Mouse (Mus musculus) MEL (cell line): ENCODE results near the gene Zfp146. TPM values are rescaled to one million over a fixed set of nuclear protein-coding genes. Genes with fewer than 3 reads are reported as not detected.
A peak's percentile ranks its signal among the peaks of the same experiment; 100 is the strongest.

Source experiments
- DNase-seq: peaks from one replicate; pipeline ENCODE4 v3.0.0; 2011; ENCODE audit warnings: low read depth, low spot score
- H3K27ac ChIP-seq: 2 replicates; pipeline ENCODE4 v1.5.1; 2012; ENCODE audit warnings: low read depth, mild to moderate bottlenecking, control low read depth, low read length, moderate library complexity; ENCODE audit not compliant: control insufficient read depth
- H3K27me3 ChIP-seq, 2 experiments: fragments of 150-350 bp in 1 of 2; sonication (generic) in 1 of 2; 2 replicates each; pipeline ENCODE4 v1.6.1; 2012; ENCODE audit warnings: low read length in 2 of 2, mild to moderate bottlenecking in 2 of 2, improper control_type of control experiment in 1 of 2, moderate library complexity in 1 of 2; ENCODE audit not compliant: insufficient read depth in 2 of 2, control insufficient read depth in 1 of 2
- H3K36me3 ChIP-seq, 2 experiments: 2 replicates each; pipeline ENCODE4 v1.6.1; 2012 to 2014; ENCODE audit warnings: low read length in 2 of 2, improper control_type of control experiment in 1 of 2, inconsistent platforms in 1 of 2, mild to moderate bottlenecking in 1 of 2; ENCODE audit not compliant: insufficient read depth in 2 of 2, control insufficient read depth in 1 of 2
- H3K4me1 ChIP-seq, 2 experiments: fragments of 150-350 bp in 1 of 2; sonication (generic) in 1 of 2; 2 replicates each; pipeline ENCODE4 v1.6.1; 2012; ENCODE audit warnings: low read length in 2 of 2, improper control_type of control experiment in 1 of 2, mild to moderate bottlenecking in 1 of 2; ENCODE audit not compliant: insufficient read depth in 2 of 2, control insufficient read depth in 1 of 2
- H3K4me3 ChIP-seq, 2 experiments: fragments of 150-350 bp in 1 of 2; sonication (generic) in 1 of 2; 2 replicates each; pipeline ENCODE4 v1.5.1; 2012; ENCODE audit warnings: low read depth in 2 of 2, low read length in 2 of 2, mild to moderate bottlenecking in 2 of 2, moderate library complexity in 2 of 2, control low read depth in 1 of 2, improper control_type of control experiment in 1 of 2; ENCODE audit not compliant: control insufficient read depth in 1 of 2, insufficient read depth in 1 of 2
- H3K79me2 ChIP-seq: 2 replicates; pipeline ENCODE4 v1.6.1; 2012; ENCODE audit warnings: mild to moderate bottlenecking, low read length, moderate library complexity; ENCODE audit not compliant: control insufficient read depth, poor library complexity, insufficient read depth
- H3K9ac ChIP-seq: 2 replicates; pipeline ENCODE4 v1.6.1; 2012; ENCODE audit warnings: low read depth, mild to moderate bottlenecking, control low read depth, low read length, moderate library complexity; ENCODE audit not compliant: control insufficient read depth, poor library complexity, severe bottlenecking
- H3K9me3 ChIP-seq: fragments of 150-350 bp; sonication (generic); replicated peaks from 2 replicates; pipeline ENCODE4 v1.6.1; 2012; ENCODE audit warnings: mild to moderate bottlenecking, low read length, improper control_type of control experiment, moderate library complexity; ENCODE audit not compliant: insufficient read depth
- BHLHE40 ChIP-seq: IDR thresholded peaks from 2 replicates; pipeline ENCODE4 v1.6.1; 2012; ENCODE audit warnings: low read depth, mild to moderate bottlenecking, inconsistent platforms, low read length, improper control_type of control experiment, borderline replicate concordance
- CHD2 ChIP-seq: IDR thresholded peaks from 2 replicates; pipeline ENCODE4 v1.6.1; 2011; ENCODE audit warnings: low read length, improper control_type of control experiment
- CTCF ChIP-seq, 3 experiments: IDR thresholded peaks in 2 of 3; conservative IDR thresholded peaks in 1 of 3; 2 replicates each; pipeline ENCODE4 v1.5.1; 2011 to 2012; ENCODE audit warnings: low read length in 3 of 3, low read depth in 2 of 3, mild to moderate bottlenecking in 2 of 3, improper control_type of control experiment in 1 of 3, inconsistent platforms in 1 of 3, mixed read lengths in 1 of 3, moderate library complexity in 1 of 3; ENCODE audit not compliant: control insufficient read depth in 1 of 3, insufficient read depth in 1 of 3, poor library complexity in 1 of 3, severe bottlenecking in 1 of 3
- E2F4 ChIP-seq: IDR thresholded peaks from 2 replicates; pipeline ENCODE4 v1.6.1; 2011; ENCODE audit warnings: low read depth, low read length, improper control_type of control experiment, borderline replicate concordance
- ELF1 ChIP-seq: IDR thresholded peaks from 2 replicates; pipeline ENCODE4 v1.6.1; 2014; ENCODE audit warnings: low read depth, mild to moderate bottlenecking, inconsistent platforms, low read length, improper control_type of control experiment, moderate library complexity
- EP300 ChIP-seq, 2 experiments: IDR thresholded peaks; 2 replicates each; pipeline ENCODE4 v1.6.1; 2011; ENCODE audit warnings: improper control_type of control experiment in 2 of 2, low read length in 2 of 2, low read depth in 1 of 2, mild to moderate bottlenecking in 1 of 2
- ETS1 ChIP-seq: IDR thresholded peaks from 2 replicates; pipeline ENCODE4 v1.6.1; 2012; ENCODE audit warnings: low read depth, mild to moderate bottlenecking, inconsistent platforms, low read length, improper control_type of control experiment, moderate library complexity
- GABPA ChIP-seq: IDR thresholded peaks from 2 replicates; pipeline ENCODE4 v1.6.1; 2012; ENCODE audit warnings: low read depth, mild to moderate bottlenecking, inconsistent platforms, low read length, improper control_type of control experiment, moderate library complexity
- GATA1 ChIP-seq: IDR thresholded peaks from 2 replicates; pipeline ENCODE4 v1.6.1; 2011; ENCODE audit warnings: low read depth, low read length, improper control_type of control experiment
- HCFC1 ChIP-seq: IDR thresholded peaks from 2 replicates; pipeline ENCODE4 v1.6.1; 2012; ENCODE audit warnings: low read depth, mild to moderate bottlenecking, inconsistent platforms, low read length, improper control_type of control experiment, moderate library complexity
- JUND ChIP-seq: IDR thresholded peaks from 2 replicates; pipeline ENCODE4 v1.6.1; 2011; ENCODE audit warnings: low read depth, mild to moderate bottlenecking, improper control_type of control experiment, low read length
- KAT2A ChIP-seq: conservative IDR thresholded peaks from 2 replicates; pipeline ENCODE4 v1.6.1; 2012; ENCODE audit warnings: low read depth, low read length, improper control_type of control experiment, inconsistent platforms
- MAFK ChIP-seq: IDR thresholded peaks from 2 replicates; pipeline ENCODE4 v1.6.1; 2011; ENCODE audit warnings: low read depth, mild to moderate bottlenecking, low read length, improper control_type of control experiment, borderline replicate concordance
- MAX ChIP-seq: IDR thresholded peaks from 2 replicates; pipeline ENCODE4 v1.6.1; 2011; ENCODE audit warnings: low read length, improper control_type of control experiment
- MAZ ChIP-seq: IDR thresholded peaks from 2 replicates; pipeline ENCODE4 v1.6.1; 2012; ENCODE audit warnings: low read depth, mild to moderate bottlenecking, inconsistent platforms, low read length, improper control_type of control experiment
- MXI1 ChIP-seq: IDR thresholded peaks from 2 replicates; pipeline ENCODE4 v1.6.1; 2011; ENCODE audit warnings: mild to moderate bottlenecking, low read depth, low read length, improper control_type of control experiment
- MYC ChIP-seq: IDR thresholded peaks from 2 replicates; pipeline ENCODE4 v1.6.1; 2011; ENCODE audit warnings: low read depth, mild to moderate bottlenecking, low read length, improper control_type of control experiment, moderate library complexity
- NELFE ChIP-seq: IDR thresholded peaks from 2 replicates; pipeline ENCODE4 v1.6.1; 2011; ENCODE audit warnings: low read depth, low read length, improper control_type of control experiment
- NRF1 ChIP-seq: IDR thresholded peaks from 2 replicates; pipeline ENCODE4 v1.6.1; 2014; ENCODE audit warnings: low read depth, mild to moderate bottlenecking, inconsistent platforms, low read length, improper control_type of control experiment, moderate library complexity; ENCODE audit not compliant: poor library complexity, insufficient read depth, severe bottlenecking
- POLR2A ChIP-seq, 2 experiments: IDR thresholded peaks; 2 replicates each; pipeline ENCODE4 v1.6.1; 2011 to 2012; ENCODE audit warnings: low read length in 2 of 2, mild to moderate bottlenecking in 2 of 2, control low read depth in 1 of 2, improper control_type of control experiment in 1 of 2, low read depth in 1 of 2, moderate library complexity in 1 of 2; ENCODE audit not compliant: control insufficient read depth in 1 of 2, insufficient read depth in 1 of 2, poor library complexity in 1 of 2
- POLR2AphosphoS2 ChIP-seq: IDR thresholded peaks from 2 replicates; pipeline ENCODE4 v1.6.1; 2011; ENCODE audit warnings: low read length, improper control_type of control experiment
- POLR2AphosphoS5 ChIP-seq: IDR thresholded peaks from 2 replicates; pipeline ENCODE4 v1.6.1; 2012; ENCODE audit warnings: low read depth, borderline replicate concordance, mild to moderate bottlenecking, inconsistent platforms, low read length, moderate library complexity, mixed read lengths
- SIN3A ChIP-seq: IDR thresholded peaks from 2 replicates; pipeline ENCODE4 v1.6.1; 2012; ENCODE audit warnings: low read length, improper control_type of control experiment, inconsistent platforms
- SMC3 ChIP-seq: IDR thresholded peaks from 2 replicates; pipeline ENCODE4 v1.6.1; 2011; ENCODE audit warnings: low read depth, low read length, improper control_type of control experiment
- TBP ChIP-seq: IDR thresholded peaks from 2 replicates; pipeline ENCODE4 v1.8.0; 2011; ENCODE audit warnings: low read depth, low read length, improper control_type of control experiment
- UBTF ChIP-seq: IDR thresholded peaks from 2 replicates; pipeline ENCODE4 v1.6.1; 2012; ENCODE audit warnings: low read depth, mild to moderate bottlenecking, inconsistent platforms, low read length, improper control_type of control experiment, moderate library complexity, borderline replicate concordance; ENCODE audit not compliant: insufficient read depth
- ZKSCAN1 ChIP-seq: IDR thresholded peaks from 2 replicates; pipeline ENCODE4 v1.6.1; 2012; ENCODE audit warnings: low read depth, mild to moderate bottlenecking, inconsistent platforms, low read length, improper control_type of control experiment, moderate library complexity
- ZMIZ1 ChIP-seq: IDR thresholded peaks from 2 replicates; pipeline ENCODE4 v1.6.1; 2012; ENCODE audit warnings: low read depth, mild to moderate bottlenecking, inconsistent platforms, low read length, improper control_type of control experiment, moderate library complexity
- ZNF384 ChIP-seq: IDR thresholded peaks from 2 replicates; pipeline ENCODE4 v1.6.1; 2012; ENCODE audit warnings: low read depth, mild to moderate bottlenecking, inconsistent platforms, low read length, improper control_type of control experiment
- polyA plus RNA-seq, 2 experiments: library from polyadenylated mRNA; stranded (reverse) in 1 of 2; unstranded in 1 of 2; fragments of >175 nt in 1 of 2; fragments of >200 nt in 1 of 2; gene quantifications; 2 replicates each; pipeline versions ENCODE4 v1.2.1 to v1.2.4; 2012; ENCODE audit warnings: low replicate concordance in 2 of 2, low read depth in 1 of 2; ENCODE audit not compliant: insufficient read length in 2 of 2, insufficient read depth in 1 of 2, missing spikeins in 1 of 2
- total RNA-seq: library from RNA; depleted of rRNA; stranded (reverse); fragments of 300-350 nt; gene quantifications from 2 replicates; pipeline ENCODE4 v1.2.3, GENCODE M21; 2012; rRNA removed

The Zfp146 gene
- total RNA-seq (30.6 and 35.5 TPM in 2 replicates), polyA plus RNA-seq (10 to 100 TPM in 1 of 2 experiments, not detected in 1; 38.9 TPM)

- Histone ChIP-seq H3K79me2 (peaks cover 47% of the 10 kb centered on the region), H3K4me3 (peak within 1 kb of the TSS; percentile 62 to 95), H3K36me3 (peaks cover 3 to 4% of the 10 kb centered on the region in 2 experiments), H3K9ac (peak within 1 kb of the TSS; percentile 91), H3K27me3 (no peaks in the 10 kb centered on the region), H3K4me1 (peaks cover 0 to 5% of the 10 kb centered on the region in 2 experiments; a peak in 2 of 4 replicates), H3K27ac (peak within 1 kb of the TSS; percentile 89), H3K9me3 (no peaks in the 10 kb centered on the region)
- peak; percentile 93 for TF ChIP-seq MXI1
- TF ChIP-seq UBTF = no peak
- TF ChIP-seq CHD2 = peak; percentile 18; the same call in 1 of the 2 replicates
- peak; percentile 89 for TF ChIP-seq NELFE
- no peak for TF ChIP-seq CTCF (IDR thresholded peaks at IDR 0.05 in 2 of 3, conservative IDR thresholded peaks at IDR 0.05 in 1 of 3; ENCODE audit: control insufficient read depth in 1 of 3, insufficient read depth in 1 of 3, low read depth in 2 of 3, low read length in 3 of 3, poor library complexity in 1 of 3, severe bottlenecking in 1 of 3)
- no peak for TF ChIP-seq JUND
- TF ChIP-seq NRF1 = peak; percentile 83
- TF ChIP-seq MYC = peak; percentile 92
- TF ChIP-seq ZKSCAN1 = no peak
- 0 out of 2 replicates have a peak, but pooled peaks have one; percentile 38 for TF ChIP-seq ETS1
- TF ChIP-seq BHLHE40 = no peak
- peak; percentile 73; the same call in 1 of the 2 replicates for TF ChIP-seq ZMIZ1
- peak; percentile 88; the same call in 1 of the 2 replicates for TF ChIP-seq SIN3A
- TF ChIP-seq TBP = peak; percentile 74
- peak in 1 of 2 experiments; percentile 10; a peak in 2 of 4 replicates for TF ChIP-seq EP300 (IDR thresholded peaks at IDR 0.05; ENCODE audit: low read depth in 1 of 2, low read length in 2 of 2)
- TF ChIP-seq MAFK = no peak
- TF ChIP-seq HCFC1 = peak; percentile 95
- 0 out of 2 replicates have a peak, but pooled peaks have one; percentile 44 for TF ChIP-seq POLR2AphosphoS5
- peak; percentile 45; the same call in 1 of the 2 replicates for TF ChIP-seq E2F4
- TF ChIP-seq SMC3 = no peak
- TF ChIP-seq GATA1 = peak; percentile 86
- TF ChIP-seq POLR2AphosphoS2 = peak; percentile 87
- no peak for TF ChIP-seq ZNF384
- peak; percentile 94 for TF ChIP-seq KAT2A
- peak; percentile 69 for TF ChIP-seq ELF1
- peak; percentile 36; the same call in 1 of the 2 replicates for TF ChIP-seq MAZ
- TF ChIP-seq MAX = peak; percentile 84
- TF ChIP-seq GABPA = no peak
- peak; percentile 85 to 90 for TF ChIP-seq POLR2A (IDR thresholded peaks at IDR 0.05; ENCODE audit: control insufficient read depth in 1 of 2, insufficient read depth in 1 of 2, low read depth in 1 of 2, low read length in 2 of 2, poor library complexity in 1 of 2)
- peak; percentile 97 for DNase-seq
These were observed at the start of gene Zfp146 for GRCm38 (mm10) chr7:30169583-30170282. Gene Zfp146 (minus strand): TSS chr7:30169750.
